Mouse (Mus musculus) thymus, adult 2 months (tissue): ENCODE data around the gene Mest. TPM values are rescaled to one million over a fixed set of nuclear protein-coding genes. Genes with fewer than 3 reads are reported as not detected.

ENCODE experiments used
- DNase-seq: peaks from one replicate; pipeline ENCODE4 v3.0.0; 2021
- H3K27ac ChIP-seq: fragments of 200-500 bp; 2 replicates; pipeline ENCODE4 v1.5.1; 2012; ENCODE audit warnings: low read length, control low read depth; ENCODE audit not compliant: control insufficient read depth, insufficient read depth
- H3K27me3 ChIP-seq: fragments of 200-500 bp; 2 replicates; pipeline ENCODE4 v1.6.1; 2012; ENCODE audit warnings: mild to moderate bottlenecking, low read length, moderate library complexity, mixed read lengths; ENCODE audit not compliant: control insufficient read depth, insufficient read depth
- H3K36me3 ChIP-seq: fragments of 200-500 bp; 2 replicates; pipeline ENCODE4 v1.6.1; 2012; ENCODE audit warnings: mild to moderate bottlenecking, low read length, moderate library complexity; ENCODE audit not compliant: control insufficient read depth, insufficient read depth
- H3K4me1 ChIP-seq: fragments of 200-500 bp; replicated peaks from 2 replicates; pipeline ENCODE4 v1.6.1; 2012; ENCODE audit warnings: low read length; ENCODE audit not compliant: control insufficient read depth, insufficient read depth
- H3K4me3 ChIP-seq: fragments of 200-500 bp; 2 replicates; pipeline ENCODE4 v1.5.1; 2012; ENCODE audit warnings: mild to moderate bottlenecking, low read length, control low read depth, moderate library complexity; ENCODE audit not compliant: control insufficient read depth, insufficient read depth
- CTCF ChIP-seq: fragments of 200-500 bp; IDR thresholded peaks from 2 replicates; pipeline ENCODE4 v1.5.1; 2012; ENCODE audit warnings: mild to moderate bottlenecking, control low read depth, low read length, moderate library complexity, borderline replicate concordance; ENCODE audit not compliant: control insufficient read depth, poor library complexity, insufficient read depth; ENCODE audit errors: extremely low read depth
- POLR2A ChIP-seq: fragments of 200-500 bp; IDR thresholded peaks from 2 replicates; pipeline ENCODE4 v1.6.1; 2012; ENCODE audit warnings: mild to moderate bottlenecking, low read length, control low read depth, moderate library complexity; ENCODE audit not compliant: control insufficient read depth, poor library complexity, insufficient read depth; ENCODE audit errors: extremely low read depth
- WGBS: fragments of 180-500 bp; shearing (Covaris S2); methylation state at CpG from one replicate; pipeline ENCODE4 v1.1.7; 2018; 5-methylcytosine and 5-hydroxymethylcytosine counted together
- polyA plus RNA-seq: library from polyadenylated mRNA; depleted of rRNA; stranded (reverse); fragments of >200 nt; gene quantifications from 2 replicates; pipeline ENCODE4 v1.2.3, GENCODE M21; 2012; rRNA removed

Gene Mest
- polyA plus RNA-seq, 1 experiment = 13.3 TPM

DNA sequence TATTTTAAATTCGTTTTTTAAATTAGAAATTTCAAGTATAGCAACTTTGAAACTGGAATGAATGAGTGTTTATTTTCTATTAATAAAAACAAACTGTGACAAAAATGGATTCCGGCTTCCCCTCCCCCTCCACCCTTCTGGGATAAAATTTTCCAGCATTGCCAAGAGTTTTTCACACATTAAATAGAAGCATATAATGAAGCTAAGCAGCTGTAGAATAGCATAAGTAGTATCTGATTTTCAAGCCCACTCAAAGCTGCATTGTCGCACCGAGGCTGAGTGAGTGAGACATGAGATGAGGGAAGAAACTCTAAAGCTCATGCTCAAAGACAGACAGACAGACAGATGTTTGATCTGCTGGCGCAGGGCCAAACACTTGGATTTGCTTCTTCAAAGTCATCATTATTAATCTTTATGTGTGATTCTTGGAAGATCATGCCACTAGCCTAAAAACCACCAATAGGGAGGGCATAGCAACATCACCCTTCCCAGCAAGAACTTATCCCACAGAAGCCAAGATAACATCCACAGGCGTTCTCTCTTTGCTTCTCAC lies 25.1 kb downstream of the Mest start:
- no peaks in the 10 kb centered on the region for H3K4me1 ChIP-seq
- H3K4me3 ChIP-seq = no peak overlapping the region
- no peak overlapping the region for H3K27ac ChIP-seq
- peaks cover 17% of the 10 kb centered on the region for H3K36me3 ChIP-seq
- TF ChIP-seq POLR2A (no peak), CTCF (no peak)
- no peak for DNase-seq
- 95% methylated on average over 6 of the region's 6 CpGs for WGBS
- H3K27me3 ChIP-seq = no peaks in the 10 kb centered on the region

DNA sequence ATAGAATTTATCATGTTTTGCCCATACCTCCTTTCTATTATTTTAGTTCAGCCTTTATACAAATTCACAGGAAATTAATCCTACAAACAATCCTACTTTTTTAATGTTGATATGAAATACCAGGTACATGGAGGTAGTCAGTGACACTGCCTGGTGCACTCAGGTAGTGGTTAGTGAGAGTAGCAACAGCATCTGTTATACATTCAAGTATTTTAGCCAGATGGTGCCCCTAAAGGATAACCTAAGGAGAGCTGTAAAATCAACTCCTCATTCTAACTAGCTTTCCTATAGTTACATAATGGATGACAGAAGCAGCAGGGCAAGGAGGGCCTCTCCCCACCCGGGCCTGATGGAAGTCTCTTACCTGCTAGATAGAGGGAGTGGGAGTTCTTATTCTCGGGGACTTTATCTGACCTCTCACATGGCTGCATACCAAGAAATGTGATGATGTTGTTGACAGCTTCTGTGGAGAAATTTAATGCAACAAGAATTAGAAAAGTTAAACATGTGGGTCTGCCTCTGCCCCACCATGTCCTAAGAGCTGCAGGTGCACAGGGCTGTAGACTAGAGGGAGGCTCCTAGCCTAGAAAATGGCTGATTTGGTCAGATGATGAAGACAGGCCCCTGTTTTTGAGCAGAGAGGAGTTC lies 25.8 kb downstream of the Mest start:
- H3K4me3 ChIP-seq = no peak overlapping the region
- H3K27ac ChIP-seq = no peak overlapping the region; the same call in 1 of the 2 replicates
- no peaks in the 10 kb centered on the region for H3K4me1 ChIP-seq
- H3K36me3 ChIP-seq = peaks cover 17% of the 10 kb centered on the region
- DNase-seq = no peak
- no peak for TF ChIP-seq CTCF
- no peak for TF ChIP-seq POLR2A
- no peaks in the 10 kb centered on the region for H3K27me3 ChIP-seq
- WGBS = 93% methylated on average over 2 of the region's 2 CpGs

DNA sequence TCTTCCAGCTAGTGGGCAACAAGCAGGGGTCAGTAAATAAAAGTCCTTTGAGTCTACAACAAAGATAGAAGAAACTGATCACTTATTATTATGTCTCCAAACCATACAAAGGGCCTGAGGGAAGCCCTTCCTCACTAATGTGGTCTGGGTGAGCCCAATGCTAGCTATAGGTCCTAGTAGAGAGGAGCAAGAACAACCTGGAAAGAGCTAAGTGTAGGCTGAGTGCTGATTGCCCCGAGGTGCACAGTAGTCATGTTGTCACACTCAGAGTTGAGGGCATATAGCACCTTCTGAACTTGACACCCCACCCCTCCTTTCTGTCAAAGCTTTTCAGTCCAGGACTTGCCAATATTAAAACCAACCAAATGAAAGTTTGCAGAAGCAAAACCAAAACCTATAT lies 26.5 kb downstream of the Mest start:
- Histone ChIP-seq H3K4me3 (no peak overlapping the region), H3K27me3 (no peaks in the 10 kb centered on the region), H3K27ac (no peak overlapping the region), H3K36me3 (peaks cover 17% of the 10 kb centered on the region), H3K4me1 (no peaks in the 10 kb centered on the region)
- no peak for DNase-seq
- TF ChIP-seq POLR2A (no peak), CTCF (no peak)
- 76% methylated on average over 1 of the region's 1 CpGs for WGBS

DNA sequence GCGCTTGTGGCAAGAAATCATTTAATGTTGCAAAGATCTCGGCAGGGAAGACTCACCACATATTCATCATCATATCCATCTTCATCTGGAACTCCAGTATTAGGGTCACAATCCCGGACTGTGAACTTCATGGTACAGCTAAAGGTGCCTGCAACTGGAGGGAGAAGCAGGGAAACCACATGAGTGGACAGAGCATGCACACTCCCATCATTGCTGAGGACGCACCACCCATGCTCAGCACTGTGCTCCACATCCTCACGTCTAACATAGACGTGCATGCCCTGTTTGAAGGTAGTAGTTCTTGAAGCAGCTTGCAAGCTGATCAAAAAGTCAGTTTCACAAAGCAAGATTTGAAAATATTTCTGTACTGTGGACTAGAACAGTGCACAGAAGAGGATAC lies 27.1 kb downstream of the Mest start:
- Histone ChIP-seq H3K4me3 (no peak overlapping the region), H3K36me3 (peaks cover 17% of the 10 kb centered on the region), H3K4me1 (no peaks in the 10 kb centered on the region), H3K27me3 (no peaks in the 10 kb centered on the region), H3K27ac (no peak overlapping the region)
- no peak for DNase-seq
- TF ChIP-seq POLR2A (no peak), CTCF (no peak)
- WGBS = 95% methylated on average over 6 of the region's 6 CpGs

DNA sequence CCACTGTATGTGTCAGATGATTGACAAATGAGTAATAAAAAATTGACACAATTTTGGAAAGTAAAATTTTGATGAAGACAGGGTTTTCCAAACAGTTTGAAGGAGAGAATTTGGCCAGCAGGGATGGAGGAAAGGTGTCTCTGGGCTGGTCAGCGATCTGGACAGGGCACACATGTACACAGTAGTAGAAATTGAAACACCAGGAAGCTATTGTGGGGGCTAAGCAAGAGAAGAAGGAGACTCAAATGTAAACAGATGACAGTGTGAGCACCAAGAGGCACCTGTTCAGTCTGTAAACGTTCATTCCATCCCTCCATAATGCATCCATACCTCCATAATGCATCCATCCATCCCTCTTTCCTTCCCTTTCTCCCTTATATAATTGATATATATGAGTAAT lies 27.9 kb downstream of the Mest start:
- no peak for DNase-seq
- Histone ChIP-seq H3K27me3 (no peaks in the 10 kb centered on the region), H3K36me3 (peaks cover 17% of the 10 kb centered on the region), H3K27ac (no peak overlapping the region), H3K4me1 (no peaks in the 10 kb centered on the region), H3K4me3 (no peak overlapping the region)
- 85% methylated on average over 2 of the region's 2 CpGs for WGBS
- TF ChIP-seq POLR2A = no peak

Other genes with a start within 250 kb of the Mest start
- gene Tmem209, start 213.8 kb upstream of the Mest start, polyA plus RNA-seq = 79.5 and 80.2 TPM in 2 replicates
- not detected in 2 replicates for gene Ssmem1, start 213.7 kb upstream of the Mest start, polyA plus RNA-seq
- gene Cpa2, start 182.0 kb upstream of the Mest start, polyA plus RNA-seq = not detected in 2 replicates
- gene Cpa4, start 155.2 kb upstream of the Mest start, polyA plus RNA-seq = 0.11 and 0.17 TPM in 2 replicates
- 0.10 TPM in 1 of 2 replicates, not detected in the other for gene Cpa5, start 112.5 kb upstream of the Mest start, polyA plus RNA-seq
- gene Cpa1, start 84.3 kb upstream of the Mest start, polyA plus RNA-seq = not detected in 2 replicates
- gene Cep41, start 29.8 kb upstream of the Mest start, polyA plus RNA-seq = 6.6 TPM in 2 replicates
- gene Copg2, start 173.2 kb downstream of the Mest start, polyA plus RNA-seq = 10.7 and 13.3 TPM in 2 replicates
- gene Tsga13, start 192.0 kb downstream of the Mest start, polyA plus RNA-seq = not detected in 2 replicates
- 0.10 and 0.15 TPM in 2 replicates for gene Klf14, start 235.5 kb downstream of the Mest start, polyA plus RNA-seq